Mouse (Mus musculus) CH12.LX (cell line): ENCODE data around the gene Nectin2.

Source experiments
- CTCF ChIP-seq, 2 experiments: IDR thresholded peaks in 1 of 2; conservative IDR thresholded peaks in 1 of 2; 2 replicates each; pipeline ENCODE4 v1.5.1; 2011 to 2012; ENCODE audit warnings: low read depth in 2 of 2, low read length in 2 of 2, improper control_type of control experiment in 1 of 2, inconsistent platforms in 1 of 2, mild to moderate bottlenecking in 1 of 2, moderate library complexity in 1 of 2
- ETS1 ChIP-seq: conservative IDR thresholded peaks from 2 replicates; pipeline ENCODE4 v1.6.1; 2012; ENCODE audit warnings: low read depth, mild to moderate bottlenecking, inconsistent platforms, low read length, improper control_type of control experiment, moderate library complexity
- MYC ChIP-seq: IDR thresholded peaks from 2 replicates; pipeline ENCODE4 v1.6.1; 2011; ENCODE audit warnings: low read depth, mild to moderate bottlenecking, improper control_type of control experiment, low read length

GRCm38 (mm10) chr7:19722754-19723195, 27.5 kb downstream of the Nectin2 start:
- TF ChIP-seq ETS1 (no peak), CTCF (conservative IDR thresholded peaks at IDR 0.05 in 1 of 2, IDR thresholded peaks at IDR 0.05 in 1 of 2; ENCODE audit: low read depth in 2 of 2, low read length in 2 of 2) (no peak), MYC (no peak)
